Mouse (Mus musculus) activated CD4-positive, CD25-positive, alpha-beta regulatory T cell, adult 9 weeks (primary cell): Measurements from ENCODE around the gene Rbm47. TPM values are rescaled to one million over a fixed set of nuclear protein-coding genes. Genes with fewer than 3 reads are reported as not detected.

Experiments
- polyA plus RNA-seq: library from polyadenylated mRNA; unstranded; fragments of 100-300 nt; shearing (Covaris generic); gene quantifications from one replicate; pipeline ENCODE4 v1.2.1, GENCODE M21; 2017

The Rbm47 gene
- polyA plus RNA-seq = 1.6 TPM

GRCm38 (mm10) chr5:66173018-66173417 is at the start of gene Rbm47:
Rbm47 (minus strand) TSS chr5:66173118.

GRCm38 (mm10) chr5:66004134-66004925 is 168.6 kb downstream of the Rbm47 start, which contains the start of gene 9130230L23Rik:
9130230L23Rik (minus strand) TSS chr5:66004285.

Other genes with a start within 250 kb of the Rbm47 start
- 0.31 TPM for gene Chrna9, start 238.2 kb downstream of the Rbm47 start, polyA plus RNA-seq
- 0.39 TPM for gene 9130230L23Rik, start 168.8 kb downstream of the Rbm47 start, polyA plus RNA-seq
- gene Nsun7, start 86.8 kb upstream of the Rbm47 start, polyA plus RNA-seq = 0.60 TPM